Comparison of ENCODE assay signal across 8 mouse cellular contexts in genomic region chr6:114642601-114643528, GRCm38 (mm10). TPM values are rescaled to one million over a fixed set of nuclear protein-coding genes. Genes with fewer than 3 reads are reported as not detected.
DNase-seq lines count a peak whose midpoint lies in the region; ATAC-seq and TF ChIP-seq lines count a peak whose summit lies in the region.

TSS of gene Atg7 (plus strand) at chr6:114643097.

- ATAC-seq in erythroblast, adult 5-6 weeks (replicated peaks; ENCODE audit: low FRiP score, poor library complexity, severe bottlenecking), result peak; percentile 99
- peak; percentile 82 for ATAC-seq in heart, embryonic 11.5 days (replicated peaks; ENCODE audit: insufficient number of reproducible peaks, low FRiP score, low TSS enrichment)
- peak; percentile 85 for ATAC-seq in kidney, embryonic 16.5 days (ENCODE audit: low FRiP score, low TSS enrichment)

- no peaks in the 10 kb centered on the region for H3K36me3 ChIP-seq in heart, embryonic 11.5 days (ENCODE audit: control insufficient read depth, insufficient read depth, low read length)
- H3K36me3 ChIP-seq in kidney, embryonic 16.5 days (ENCODE audit: insufficient read depth, low read length), result no peaks in the 10 kb centered on the region
- no peaks in the 10 kb centered on the region for H3K36me3 ChIP-seq in liver, adult 2 months (ENCODE audit: control insufficient read depth, insufficient read depth, low read length)
- no peaks in the 10 kb centered on the region for H3K36me3 ChIP-seq in myocyte (ENCODE audit: control insufficient read depth, insufficient read depth)
- H3K36me3 ChIP-seq in splenic B cell, adult 2 months (ENCODE audit: control insufficient read depth, insufficient read depth, low read length, poor library complexity, severe bottlenecking), result no peaks in the 10 kb centered on the region

- H3K9me3 ChIP-seq in heart, embryonic 11.5 days (replicated peaks; ENCODE audit: control insufficient read depth, low read length), result no peaks in the 10 kb centered on the region
- no peaks in the 10 kb centered on the region for H3K9me3 ChIP-seq in kidney, embryonic 16.5 days (ENCODE audit: low read length)

- H3K4me2 ChIP-seq in heart, embryonic 11.5 days, result peak within 1 kb of the TSS; percentile 81
- peak within 1 kb of the TSS; percentile 85 for H3K4me2 ChIP-seq in kidney, embryonic 16.5 days (replicated peaks; ENCODE audit: low read depth, low read length)
- H3K4me2 ChIP-seq in myocyte (ENCODE audit: low read depth), result peak within 1 kb of the TSS; percentile 95

- peak; percentile 81 for TF ChIP-seq POLR2A in liver, adult 2 months (IDR thresholded peaks at IDR 0.05; ENCODE audit: extremely low read depth, insufficient read depth, low read length)
- TF ChIP-seq POLR2A in myocyte (IDR thresholded peaks at IDR 0.05; ENCODE audit: insufficient read length, low read depth), result peak; percentile 68

- H3K4me3 ChIP-seq in heart, embryonic 11.5 days (ENCODE audit: low read depth, low read length), result peak within 1 kb of the TSS; percentile 60
- H3K4me3 ChIP-seq in kidney, embryonic 16.5 days (ENCODE audit: low read length), result peak within 1 kb of the TSS; percentile 93
- peak within 1 kb of the TSS; percentile 89 for H3K4me3 ChIP-seq in liver, adult 2 months (ENCODE audit: insufficient read depth, low read depth, low read length)
- H3K4me3 ChIP-seq in myocyte, result peak within 1 kb of the TSS; percentile 80

- no peaks in the 10 kb centered on the region; the same call in 1 of the 2 replicates for H3K27me3 ChIP-seq in heart, embryonic 11.5 days (ENCODE audit: control insufficient read depth, insufficient read depth, low read length)
- H3K27me3 ChIP-seq in kidney, embryonic 16.5 days (ENCODE audit: insufficient read depth, low read length), result no peaks in the 10 kb centered on the region
- no peaks in the 10 kb centered on the region for H3K27me3 ChIP-seq in liver, adult 2 months (ENCODE audit: control insufficient read depth, insufficient read depth, low read length)
- H3K27me3 ChIP-seq in myocyte (ENCODE audit: control insufficient read depth, insufficient read depth, insufficient read length), result no peaks in the 10 kb centered on the region
- H3K27me3 ChIP-seq in splenic B cell, adult 2 months (ENCODE audit: control insufficient read depth, insufficient read depth, low read length, poor library complexity, severe bottlenecking), result no peaks in the 10 kb centered on the region; the same call in 1 of the 2 replicates

- no peaks in the 10 kb centered on the region for H3K79me2 ChIP-seq in liver, adult 2 months (ENCODE audit: control insufficient read depth, insufficient read depth, low read length)
- H3K79me2 ChIP-seq in myocyte (ENCODE audit: control insufficient read depth, insufficient read depth), result peaks cover 13% of the 10 kb centered on the region

- peak within 1 kb of the TSS; percentile 83 for H3K9ac ChIP-seq in heart, embryonic 11.5 days (ENCODE audit: low read depth, low read length)
- H3K9ac ChIP-seq in kidney, embryonic 16.5 days (replicated peaks; ENCODE audit: low read length), result peak within 1 kb of the TSS; percentile 85
- peak within 1 kb of the TSS; percentile 90 for H3K9ac ChIP-seq in liver, adult 2 months (ENCODE audit: low read depth, low read length)

- no peak within 1 kb of the TSS for H3ac ChIP-seq in myocyte (ENCODE audit: control insufficient read depth, insufficient read length)

- H3K4me1 ChIP-seq in heart, embryonic 11.5 days (ENCODE audit: control insufficient read depth, insufficient read depth, low read length), result no peaks in the 10 kb centered on the region
- peaks cover 9% of the 10 kb centered on the region for H3K4me1 ChIP-seq in kidney, embryonic 16.5 days (ENCODE audit: insufficient read depth, low read length)
- H3K4me1 ChIP-seq in liver, adult 2 months (ENCODE audit: control insufficient read depth, insufficient read depth, low read length), result peaks cover 21% of the 10 kb centered on the region

- TF ChIP-seq CTCF in liver, adult 2 months (IDR thresholded peaks at IDR 0.05; ENCODE audit: low read depth, low read length), result no peak

- DNase-seq in B cell, adult 2 months, result peak; percentile 95 to 96
- DNase-seq in brain, adult 2 months (ENCODE audit: low read depth, low spot score), result peak; percentile 96
- peak; percentile 77 for DNase-seq in liver, adult 2 months (ENCODE audit: extremely low read depth, low read depth, low spot score)
- peak; percentile 97 for DNase-seq in splenic B cell, adult 2 months (ENCODE audit: low read depth, low spot score)

- no peak within 1 kb of the TSS for H3K27ac ChIP-seq in heart, embryonic 11.5 days (ENCODE audit: low read depth, low read length)
- 0 out of 2 replicates have a peak within 1 kb of the TSS, but pooled peaks have one; percentile 45 for H3K27ac ChIP-seq in kidney, embryonic 16.5 days (ENCODE audit: low read length)
- H3K27ac ChIP-seq in liver, adult 2 months (replicated peaks; ENCODE audit: insufficient read depth, low read depth, low read length), result peak within 1 kb of the TSS; percentile 87

- WGBS in heart, embryonic 11.5 days (ENCODE audit: insufficient replicate concordance), result under 1% methylated on average over 38 of the region's 38 CpGs
- WGBS in kidney, embryonic 16.5 days, result under 1% methylated on average over 38 of the region's 38 CpGs
- under 1% methylated on average over 38 of the region's 38 CpGs for WGBS in liver, adult 2 months

TF ChIP-seq in myocyte, 11 proteins besides CTCF, POLR2A, EP300 and RAD21:
- TF ChIP-seq POLR2AphosphoS2 (IDR thresholded peaks at IDR 0.05; ENCODE audit: insufficient read length, low read depth), result peak; percentile 43
- peak in 1 of 3 experiments; percentile 7 for TF ChIP-seq MYOG (IDR thresholded peaks at IDR 0.05; ENCODE audit: control insufficient read depth in 1 of 3, insufficient read depth in 1 of 3, insufficient read length in 2 of 3, low read depth in 2 of 3)
- peak; percentile 73 for TF ChIP-seq SRF (IDR thresholded peaks at IDR 0.05; ENCODE audit: control insufficient read depth, insufficient read length, low read depth)
- no peak for TF ChIP-seq MYOD1 (IDR thresholded peaks at IDR 0.05; ENCODE audit: control insufficient read depth in 1 of 3, insufficient read length in 2 of 3, low read depth in 2 of 3)

RNA-seq across cellular contexts. Expression of gene Atg7, which starts in this region (rescaled TPM):
- 11.1 and 36.5 TPM in 2 replicates for total RNA-seq in erythroblast, adult 5-6 weeks (2015; ENCODE audit: low replicate concordance)
- 5.2 and 9.2 TPM in 2 replicates for total RNA-seq in erythroblast, adult 5-6 weeks (2017; ENCODE audit: low replicate concordance)
- 16.4 and 16.9 TPM in 2 replicates for polyA plus RNA-seq in heart, embryonic 11.5 days (2014; fragmentation: Nextera tagmentation; extraction: Ambion mirVana)
- 26.4 and 27.4 TPM in 2 replicates for polyA plus RNA-seq in kidney, embryonic 16.5 days (2015; fragmentation: Nextera tagmentation; extraction: Ambion mirVana)
- total RNA-seq in liver, adult 2 months (2014; rRNA removed), result 18.8 and 22.6 TPM in 2 replicates
- polyA plus RNA-seq in liver, adult 2 months (2012; rRNA removed), result 31.7 and 36.7 TPM in 2 replicates
- polyA plus RNA-seq in myocyte (2012; fragmentation: generic; extraction: Trizol), result 18.7 TPM
